Mouse (Mus musculus) ZHBTc4 (cell line): ENCODE measurements at regions not wholly inside any gene's neighbourhood (a gene's known extent, or its start where the extent isn't known, plus 50 kb on each side); places are given as distances from the start of the nearest gene placed in this dataset.

ENCODE experiments used
- DNase-seq: peaks from one replicate; pipeline ENCODE4 v3.0.0-alpha.2; 2011; ENCODE audit warnings: low read depth, low spot score

GRCm38 (mm10) chr4:71663397-71663796 lies 94.4 kb downstream of the Gm11232 start:
- no peak for DNase-seq

GRCm38 (mm10) chr4:71640521-71640920 lies 117.2 kb downstream of the Gm11232 start:
- DNase-seq = no peak

GRCm38 (mm10) chr4:71627088-71627487 lies 130.7 kb downstream of the Gm11232 start:
- DNase-seq = no peak

GRCm38 (mm10) chr4:71626626-71627025 lies 131.1 kb downstream of the Gm11232 start:
- peak; percentile 2 for DNase-seq

- no peak for DNase-seq
Measured at GRCm38 (mm10) chr4:71624771-71625170, 133.0 kb downstream of the Gm11232 start.

GRCm38 (mm10) chr4:71613720-71614119 lies 144.0 kb downstream of the Gm11232 start:
- DNase-seq = no peak

GRCm38 (mm10) chr4:71585880-71586279 lies 171.9 kb downstream of the Gm11232 start:
- DNase-seq = no peak

GRCm38 (mm10) chr4:71560656-71561055 lies 197.1 kb downstream of the Gm11232 start:
- no peak for DNase-seq

GRCm38 (mm10) chr4:71539200-71539599 lies 218.6 kb downstream of the Gm11232 start:
- DNase-seq = no peak

- DNase-seq = no peak
Measured at GRCm38 (mm10) chr4:71537971-71538370, 219.8 kb downstream of the Gm11232 start.

- DNase-seq = no peak
Measured at GRCm38 (mm10) chr4:71524255-71524970, 233.4 kb downstream of the Gm11232 start.

GRCm38 (mm10) chr4:71520751-71521150 lies 237.0 kb downstream of the Gm11232 start:
- no peak for DNase-seq

- DNase-seq = no peak
Measured at GRCm38 (mm10) chr4:71517921-71518404, 239.8 kb downstream of the Gm11232 start.

- no peak for DNase-seq
Measured at GRCm38 (mm10) chr4:71506911-71507310, 250.9 kb downstream of the Gm11232 start.

- DNase-seq = no peak
Measured at GRCm38 (mm10) chr4:71489788-71490187, 268.0 kb downstream of the Gm11232 start.

- no peak for DNase-seq
Measured at GRCm38 (mm10) chr4:71488663-71489161, 269.1 kb downstream of the Gm11232 start.

- DNase-seq = no peak
Measured at GRCm38 (mm10) chr4:71488059-71488458, 269.7 kb downstream of the Gm11232 start.

GRCm38 (mm10) chr4:71480960-71481359 lies 276.8 kb downstream of the Gm11232 start:
- no peak for DNase-seq

- no peak for DNase-seq
Measured at GRCm38 (mm10) chr4:71470580-71470979, 287.2 kb downstream of the Gm11232 start.

- no peak for DNase-seq
Measured at GRCm38 (mm10) chr4:71454811-71455210, 303.0 kb downstream of the Gm11232 start.

GRCm38 (mm10) chr4:71453499-71453898 lies 304.3 kb downstream of the Gm11232 start:
- no peak for DNase-seq

GRCm38 (mm10) chr4:71446461-71446860 lies 311.3 kb downstream of the Gm11232 start:
- DNase-seq = no peak

- DNase-seq = no peak
Measured at GRCm38 (mm10) chr4:71431245-71431929, 326.4 kb downstream of the Gm11232 start.
